Mouse (Mus musculus): ENCODE data around the gene Ggcx.
"Not testable (repeated sequence)": the region's sequence is repeated elsewhere in the genome, so short reads cannot be mapped to it uniquely, and the experiment has no call there.

The Ggcx gene

GRCm38 (mm10) chr6:72429061-72429842, 15.1 kb downstream of the Ggcx start:
- DNase-seq (ENCODE audit: low spot score in 2 of 2) = no peak

GRCm38 (mm10) chr6:72430989-72431921, 17.1 kb downstream of the Ggcx start:
- DNase-seq (ENCODE audit: low spot score in 2 of 2) = no peak

DNA sequence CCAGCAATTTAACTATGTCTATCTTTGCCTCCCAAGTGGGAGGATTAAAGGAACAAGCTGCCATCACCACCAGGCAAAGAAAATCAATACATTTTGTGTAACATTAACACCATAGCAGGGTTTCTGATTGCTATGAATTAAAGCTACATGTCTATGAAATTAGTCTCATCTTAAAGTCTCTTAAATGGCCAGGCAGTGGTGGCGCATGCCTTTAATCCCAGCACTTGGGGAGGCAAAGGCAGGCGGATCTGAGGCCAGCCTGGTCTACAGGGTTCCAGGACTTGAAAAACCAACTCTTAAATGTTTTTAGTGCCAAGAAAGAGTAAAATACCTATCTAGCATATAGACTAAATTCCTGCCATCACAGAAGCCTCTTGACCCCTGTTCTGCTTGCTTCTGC, 18.0 kb downstream of the Ggcx start:
- DNase-seq (ENCODE audit: low spot score in 2 of 2) = no peak

GRCm38 (mm10) chr6:72438226-72438625, 24.1 kb downstream of the Ggcx start:
- no peak for DNase-seq (ENCODE audit: low spot score in 2 of 2)

DNA sequence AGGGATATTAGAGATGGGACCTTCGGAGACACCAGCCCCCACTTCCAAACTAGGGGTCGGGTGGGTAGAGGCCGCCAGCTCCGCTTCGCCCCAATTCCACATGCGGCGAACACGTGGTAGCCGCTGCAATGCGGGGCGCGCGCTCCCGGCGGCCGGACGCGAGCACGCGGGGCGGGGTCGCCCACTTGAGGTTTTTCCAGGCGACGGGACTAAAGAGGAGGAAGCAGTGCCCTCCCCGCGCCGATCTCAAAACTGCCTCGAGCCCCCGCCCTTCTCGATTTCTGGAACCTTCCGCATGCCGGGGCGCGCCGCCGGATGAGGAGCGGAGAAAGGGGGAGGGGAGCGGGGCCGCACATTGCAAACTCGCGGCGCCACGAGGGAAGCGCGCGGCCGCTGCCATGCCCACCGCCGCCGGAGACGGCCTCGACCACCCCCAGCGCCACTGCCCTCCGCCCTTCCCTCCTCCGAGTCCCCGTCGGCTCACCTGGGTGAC, 24.8 kb downstream of the Ggcx start:
- DNase-seq (ENCODE audit: low spot score in 2 of 2) = peak; percentile 78 to 85

GRCm38 (mm10) chr6:72439355-72440185, 25.5 kb downstream of the Ggcx start, which contains the start of gene Mat2a:
Gene Mat2a, minus strand, starts transcription at chr6:72439558.
- peak; percentile 92 to 95 for DNase-seq (ENCODE audit: low spot score in 2 of 2)

DNA sequence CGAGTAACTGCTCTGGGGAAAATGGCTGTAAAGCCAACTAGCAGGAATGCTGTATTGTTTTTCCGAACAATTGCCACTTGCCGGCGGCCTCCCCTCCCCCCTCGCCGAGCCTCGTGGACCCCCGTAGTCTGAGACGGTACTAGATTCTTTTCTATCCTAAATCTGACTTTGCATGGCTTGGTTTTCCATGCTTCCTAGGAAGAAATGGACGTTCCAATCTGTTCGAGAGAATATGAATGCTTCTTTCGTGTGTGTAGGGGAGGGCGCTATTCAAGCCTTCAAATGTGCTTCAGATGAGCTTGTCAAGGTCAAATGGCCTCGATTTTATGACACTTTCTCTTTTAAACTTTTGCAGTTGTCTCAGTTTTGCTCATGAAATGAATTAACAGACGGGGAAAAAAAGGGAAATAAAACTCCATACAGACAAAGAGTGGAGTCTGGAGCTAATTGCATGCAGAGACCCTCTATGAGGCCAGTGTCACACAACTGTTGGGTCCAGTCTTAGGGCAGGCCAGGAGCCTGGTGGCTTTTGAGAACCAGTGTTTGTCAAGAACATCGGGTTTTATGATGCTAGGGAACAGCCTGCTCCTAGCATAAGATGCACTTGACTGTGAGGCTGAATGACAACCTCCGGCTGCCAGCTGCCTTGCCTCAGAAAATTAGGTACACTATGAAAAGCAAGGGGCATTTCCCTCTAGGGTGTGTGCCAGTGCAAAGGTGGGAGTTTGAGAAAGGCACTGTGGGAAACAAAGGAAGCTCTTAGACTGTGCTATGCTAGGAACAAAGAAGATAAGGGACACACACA, 26.3 kb downstream of the Ggcx start:
- DNase-seq (ENCODE audit: low spot score in 2 of 2) = peak in 1 of 2 experiments; percentile 27

DNA sequence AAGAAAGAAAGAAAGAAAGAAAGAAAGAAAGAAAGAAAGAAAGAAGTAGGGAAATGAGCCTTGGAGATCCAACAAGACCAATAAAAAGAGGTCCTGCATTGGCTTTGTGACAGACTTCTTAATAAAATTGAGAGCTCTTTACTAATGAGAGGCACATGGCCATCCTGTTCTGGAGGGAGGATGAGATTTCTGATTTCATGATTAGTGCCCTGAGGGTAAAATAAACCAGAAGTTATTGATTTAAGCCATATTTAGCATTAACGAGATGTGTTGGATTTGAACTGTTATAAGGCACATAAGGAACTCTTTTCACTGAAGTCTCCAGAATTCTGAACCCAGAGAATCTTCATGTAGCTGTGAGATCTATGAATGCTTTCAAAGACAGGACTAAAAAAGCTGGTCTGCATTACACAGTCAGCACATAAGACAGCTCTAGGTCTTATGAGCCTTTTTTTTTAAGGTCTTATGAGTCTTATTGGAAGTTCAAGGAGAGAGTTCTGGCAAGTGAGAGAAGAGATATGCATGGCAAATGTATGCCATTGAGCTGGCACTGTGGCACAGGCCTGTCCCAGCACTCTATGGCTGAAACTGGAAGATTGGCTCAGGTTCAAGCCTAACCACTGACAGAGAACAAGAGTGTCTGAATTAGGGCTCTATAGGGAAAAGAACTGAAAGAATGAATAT, 29.0 kb downstream of the Ggcx start:
- DNase-seq (ENCODE audit: low spot score in 2 of 2) = no peak

- no peak for DNase-seq (ENCODE audit: low spot score in 2 of 2)
These were observed 30.9 kb downstream of the Ggcx start for GRCm38 (mm10) chr6:72445011-72445410.

GRCm38 (mm10) chr6:72447487-72447886, 33.4 kb downstream of the Ggcx start:
- no peak for DNase-seq (ENCODE audit: low spot score in 2 of 2)

- DNase-seq (ENCODE audit: low spot score in 2 of 2) = not testable (repeated sequence)
These were observed 37.7 kb downstream of the Ggcx start for GRCm38 (mm10) chr6:72451778-72452177.

DNA sequence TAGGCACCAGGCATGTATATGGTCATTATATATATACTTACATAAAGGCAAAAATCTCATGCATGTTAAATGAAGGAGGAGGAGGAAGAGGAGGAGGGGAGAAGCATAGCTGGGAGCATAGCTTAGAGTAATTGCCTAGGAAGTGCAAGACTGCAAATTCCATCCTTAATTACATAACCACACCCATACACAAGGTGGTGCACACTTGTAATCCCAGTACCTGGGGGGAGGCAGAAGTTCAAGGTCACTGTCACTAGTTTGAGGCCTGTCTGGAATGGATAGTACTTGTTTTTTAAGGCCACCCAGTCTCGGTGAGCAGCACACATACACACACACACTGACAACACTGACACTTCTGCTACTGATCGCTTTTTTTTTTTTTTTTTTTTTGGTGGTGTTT, 38.2 kb downstream of the Ggcx start:
- DNase-seq (ENCODE audit: low spot score in 2 of 2) = no peak

DNA sequence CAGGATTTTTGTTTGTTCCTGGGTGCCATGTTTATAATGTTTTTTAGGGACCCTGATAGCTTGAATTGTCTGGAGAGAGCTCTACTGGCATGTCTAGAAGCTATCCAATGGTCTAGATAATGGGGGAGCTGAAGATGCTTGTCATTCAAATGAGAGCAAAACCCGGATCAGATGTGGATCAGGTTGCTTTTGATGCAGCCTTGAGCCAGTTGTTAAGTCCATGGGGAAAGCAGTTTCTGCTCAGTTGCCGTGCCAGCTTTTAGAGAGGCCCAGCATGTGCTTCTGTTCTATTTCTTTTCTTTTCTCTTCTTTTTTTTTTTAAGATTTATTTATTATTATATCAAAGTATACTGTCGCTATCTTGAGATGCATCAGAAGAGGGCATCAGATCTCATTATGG, 39.5 kb downstream of the Ggcx start:
- DNase-seq (ENCODE audit: low spot score in 2 of 2) = no peak

DNA sequence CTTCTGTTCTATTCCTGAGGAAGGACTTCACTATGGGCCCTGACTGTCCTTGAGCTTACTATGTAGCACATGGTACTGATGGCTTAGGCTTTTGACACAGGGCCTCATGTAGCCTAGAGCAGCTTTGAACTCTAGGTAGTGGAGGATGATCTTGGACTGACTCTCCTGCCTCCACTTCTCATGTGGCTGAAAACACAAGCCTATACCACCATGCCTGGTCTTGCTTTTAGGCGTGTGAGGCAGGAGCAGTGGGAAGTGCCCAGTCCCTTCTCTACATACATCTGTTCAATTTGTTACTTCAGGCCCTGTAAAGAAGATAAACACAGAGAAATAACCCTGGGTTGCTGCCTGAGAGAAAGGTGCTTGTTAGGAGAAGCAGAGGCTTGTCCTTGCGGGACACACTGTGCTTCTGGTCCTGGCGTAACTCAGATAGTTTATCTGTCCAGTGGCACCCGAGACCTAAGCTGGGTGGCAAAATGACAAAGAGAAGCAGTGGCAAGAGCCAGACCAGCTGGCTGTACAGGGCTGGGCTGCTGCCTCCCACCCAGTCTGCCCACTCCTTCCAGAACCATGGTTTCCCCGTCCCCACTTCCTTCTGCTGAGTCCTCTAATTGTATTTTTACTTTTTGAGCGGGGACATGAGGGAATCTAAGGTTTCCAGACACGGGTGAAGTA, 40.1 kb downstream of the Ggcx start:
- no peak for DNase-seq (ENCODE audit: low spot score in 2 of 2)

GRCm38 (mm10) chr6:72454833-72455373, 40.8 kb downstream of the Ggcx start:
- no peak for DNase-seq (ENCODE audit: low spot score in 2 of 2)

DNA sequence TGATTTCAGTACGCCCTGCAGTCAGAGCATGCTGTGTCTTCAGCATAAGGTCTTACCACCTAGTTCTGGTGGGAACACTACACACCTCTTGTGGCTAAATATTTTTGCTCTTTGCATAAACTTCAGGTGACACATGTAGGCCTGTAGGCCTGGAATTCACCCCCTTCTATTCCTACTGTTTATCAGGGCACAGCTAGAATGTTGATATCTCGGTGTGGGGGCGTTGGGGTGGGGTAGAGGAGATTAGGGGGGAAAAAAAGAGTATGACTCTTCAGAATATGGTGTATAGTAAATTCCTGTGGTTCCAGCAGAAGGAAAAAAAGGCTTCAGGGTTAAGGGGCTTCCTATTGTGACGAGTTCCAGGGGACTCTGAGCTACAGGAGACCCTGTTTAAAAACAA, 42.5 kb downstream of the Ggcx start:
- DNase-seq (ENCODE audit: low spot score in 2 of 2) = no peak

DNA sequence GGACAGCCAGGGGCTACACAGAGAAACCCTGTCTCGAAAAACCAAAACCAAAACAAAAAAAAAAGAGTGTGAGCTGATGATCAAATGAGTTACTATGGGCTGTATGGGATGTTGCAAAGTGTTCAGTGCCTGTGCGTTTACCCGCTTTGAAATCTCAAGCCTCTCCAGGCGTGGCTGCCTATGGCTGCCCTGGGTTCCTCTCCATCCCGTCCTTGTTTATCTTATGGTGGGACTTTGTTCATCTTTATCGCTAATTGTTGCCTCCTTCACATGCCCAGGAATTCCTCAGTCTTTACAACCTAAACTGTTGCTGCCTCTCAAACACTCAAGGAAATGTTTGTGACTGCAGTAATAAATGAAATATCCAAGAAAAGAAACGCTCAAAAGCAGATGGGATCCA, 44.3 kb downstream of the Ggcx start:
- no peak for DNase-seq (ENCODE audit: low spot score in 2 of 2)

- no peak for DNase-seq (ENCODE audit: low spot score in 2 of 2)
These were observed 44.8 kb downstream of the Ggcx start for GRCm38 (mm10) chr6:72458921-72459320.

- no peak for DNase-seq (ENCODE audit: low spot score in 2 of 2)
These were observed 46.1 kb downstream of the Ggcx start for GRCm38 (mm10) chr6:72460036-72460801.
